Mouse (Mus musculus) CD4-positive, CD25-positive, alpha-beta regulatory T cell (primary cell): Measurements from ENCODE around the gene Skap1. TPM values are rescaled to one million over a fixed set of nuclear protein-coding genes. Genes with fewer than 3 reads are reported as not detected.

Experiments
- polyA plus RNA-seq: library from polyadenylated mRNA; unstranded; fragments of 100-300 nt; shearing (Covaris generic); gene quantifications from one replicate; pipeline ENCODE4 v1.2.1, GENCODE M21; 2017

Gene Skap1
- polyA plus RNA-seq, result 725 TPM

DNA sequence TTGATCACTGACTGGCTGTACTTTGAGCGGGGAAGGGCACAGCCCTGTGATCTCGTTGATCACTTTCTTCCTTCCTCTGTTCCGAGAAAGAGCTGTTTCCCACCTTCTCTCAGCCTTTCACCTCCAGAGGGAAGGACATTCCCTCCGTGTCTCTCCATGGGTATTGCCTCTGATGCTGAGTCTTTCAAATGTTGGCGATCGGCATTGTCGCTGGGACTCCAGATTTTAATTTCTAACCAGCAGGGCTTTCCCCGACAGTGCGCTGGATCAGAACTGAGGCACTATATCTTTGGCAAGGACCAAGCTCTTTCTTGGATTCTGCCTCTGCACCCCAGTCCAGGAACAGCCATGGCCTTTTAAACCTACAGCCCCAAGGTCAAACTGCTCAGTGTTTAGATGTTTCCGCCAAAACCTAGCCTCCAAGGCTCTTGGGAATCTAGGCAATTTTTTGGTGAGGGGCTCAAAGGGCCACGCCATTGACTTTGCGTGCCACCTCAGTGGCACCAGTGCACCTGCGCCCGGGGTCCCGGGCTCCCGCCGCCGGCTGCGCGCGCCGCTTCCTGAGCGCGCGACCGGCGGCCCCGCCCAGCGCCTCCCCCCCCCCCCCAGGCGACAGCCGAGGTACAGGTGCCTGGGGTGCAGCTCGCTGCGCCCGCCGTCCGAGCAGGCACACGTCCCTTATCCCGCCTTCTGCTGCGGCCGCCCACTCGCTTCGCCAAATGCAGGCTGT lies at the start of gene Skap1:
TSS of gene Skap1 (plus strand) at position 608 of the 730 bp plus-strand sequence.

DNA sequence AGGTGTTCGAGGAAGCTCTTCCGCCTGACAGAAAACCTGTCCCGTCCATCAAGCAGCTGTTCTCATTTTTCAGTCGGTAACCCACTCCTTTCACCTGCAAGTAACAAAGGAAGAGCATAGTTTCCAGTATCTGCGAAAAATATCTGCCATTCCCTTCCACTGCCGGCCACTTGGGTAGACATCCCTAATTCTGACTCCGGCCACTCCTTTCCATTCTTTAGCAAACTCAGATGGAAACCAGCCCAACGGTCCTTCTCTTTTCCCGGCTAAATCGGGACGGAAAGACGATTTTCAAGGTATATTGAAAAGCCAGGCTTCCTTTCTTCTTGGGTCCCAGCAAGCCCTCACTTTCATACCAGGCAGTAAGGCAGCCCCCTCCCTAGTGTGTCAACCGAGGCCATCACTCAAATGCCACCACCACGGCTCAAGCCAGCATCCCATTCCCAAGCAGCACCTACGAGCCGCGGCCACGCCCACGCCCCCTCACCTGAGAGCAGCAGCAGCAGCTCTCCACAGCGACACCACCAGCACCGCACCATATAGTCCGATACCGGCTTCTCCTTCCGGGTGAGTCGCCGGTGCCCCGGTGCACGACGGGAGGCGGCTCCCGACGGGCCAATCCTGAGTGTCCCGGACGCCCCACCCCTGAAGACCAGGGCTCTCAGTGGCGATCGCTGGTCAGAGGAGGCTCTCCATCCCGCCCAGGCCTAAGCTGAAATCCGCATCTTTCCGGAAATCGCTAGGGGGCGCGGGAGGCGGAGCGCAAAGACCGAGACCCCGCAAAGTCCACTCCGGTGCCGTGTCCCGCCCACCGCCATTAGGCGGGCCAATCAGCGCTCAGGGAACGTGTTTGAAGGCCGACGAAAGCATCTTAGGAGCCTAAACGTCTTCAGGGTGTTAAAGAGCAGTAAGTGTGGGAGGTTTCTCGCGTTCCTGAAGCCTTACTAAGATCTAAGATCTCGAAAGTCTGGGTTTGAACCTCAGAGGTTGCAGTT lies 312.9 kb downstream of the Skap1 start, which contains the start of gene Snx11:
TSS of gene Snx11 (minus strand) at position 592 of the 995 bp plus-strand sequence.

DNA sequence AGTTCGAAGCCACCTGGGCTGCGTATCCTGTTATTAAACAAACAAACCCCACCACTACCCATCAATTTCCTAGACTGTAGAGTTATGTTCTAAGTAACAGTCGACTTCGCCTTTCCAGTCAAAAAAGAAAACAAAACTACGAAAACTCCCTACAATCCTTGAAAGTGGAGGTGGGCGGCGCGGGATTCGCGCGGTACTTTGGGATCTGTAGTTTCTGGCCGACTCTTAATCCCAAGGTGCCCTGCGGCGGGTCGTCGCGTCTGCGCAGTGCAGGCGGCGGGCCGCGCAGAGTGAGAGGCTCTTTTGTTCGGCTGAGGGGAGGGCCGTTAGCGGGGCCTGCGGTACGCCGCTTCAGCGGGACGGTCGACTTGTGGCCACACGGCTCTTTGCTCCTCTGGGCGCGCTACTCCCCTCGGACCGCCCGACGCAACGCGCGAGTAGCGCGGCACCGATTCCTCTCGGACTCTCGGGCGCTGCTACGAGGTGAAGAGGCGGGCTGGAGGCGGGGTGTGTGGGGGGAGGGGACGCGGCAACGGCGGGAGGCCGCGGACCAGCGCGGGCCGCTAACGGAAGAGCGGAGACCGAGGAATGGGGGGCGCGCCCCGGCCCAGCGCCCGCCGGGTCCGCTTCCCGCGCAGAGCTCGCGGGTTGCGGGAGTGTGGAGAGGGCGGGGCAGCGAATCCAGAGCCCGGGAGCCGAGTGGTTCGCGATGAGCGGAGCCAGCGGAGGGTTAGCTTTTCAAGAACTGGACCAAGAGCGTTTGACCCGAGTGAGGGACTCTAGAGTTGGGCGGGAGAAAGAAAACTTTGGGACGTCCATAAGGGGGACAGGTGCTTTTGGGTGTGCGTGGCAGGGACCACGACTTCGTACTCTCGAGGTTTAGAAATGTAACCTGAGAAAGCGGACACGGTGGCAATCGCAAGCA lies 324.7 kb downstream of the Skap1 start, which contains the start of gene Cbx1:
TSS of gene Cbx1 (plus strand) at position 257 of the 925 bp plus-strand sequence.

Other genes starting within 250 kb of the Skap1 start
- not detected for gene Hoxb9, start 193.1 kb upstream of the Skap1 start, polyA plus RNA-seq
- gene Hoxb8, start 182.7 kb upstream of the Skap1 start, polyA plus RNA-seq, result not detected
- not detected for gene Hoxb7, start 178.0 kb upstream of the Skap1 start, polyA plus RNA-seq
- not detected for gene Hoxb6, start 172.1 kb upstream of the Skap1 start, polyA plus RNA-seq
- 0.10 TPM for gene Hoxb5, start 161.3 kb upstream of the Skap1 start, polyA plus RNA-seq
- 0.41 TPM for gene Hoxb4, start 146.3 kb upstream of the Skap1 start, polyA plus RNA-seq
- gene Hoxb3, start 141.3 kb upstream of the Skap1 start, polyA plus RNA-seq, result 0.11 TPM
- gene Hoxb2, start 114.1 kb upstream of the Skap1 start, polyA plus RNA-seq, result not detected
- gene Hoxb1, start 98.8 kb upstream of the Skap1 start, polyA plus RNA-seq, result 0.28 TPM